Mouse (Mus musculus) Muller cell, postnatal 12 days (primary cell): ENCODE measurements around the gene Gm17651.

Experiments used
- DNase-seq: peaks from one replicate; pipeline ENCODE4 v3.0.0-alpha.2; 2015; ENCODE audit errors: inconsistent ontology term

Gene Gm17651

DNA sequence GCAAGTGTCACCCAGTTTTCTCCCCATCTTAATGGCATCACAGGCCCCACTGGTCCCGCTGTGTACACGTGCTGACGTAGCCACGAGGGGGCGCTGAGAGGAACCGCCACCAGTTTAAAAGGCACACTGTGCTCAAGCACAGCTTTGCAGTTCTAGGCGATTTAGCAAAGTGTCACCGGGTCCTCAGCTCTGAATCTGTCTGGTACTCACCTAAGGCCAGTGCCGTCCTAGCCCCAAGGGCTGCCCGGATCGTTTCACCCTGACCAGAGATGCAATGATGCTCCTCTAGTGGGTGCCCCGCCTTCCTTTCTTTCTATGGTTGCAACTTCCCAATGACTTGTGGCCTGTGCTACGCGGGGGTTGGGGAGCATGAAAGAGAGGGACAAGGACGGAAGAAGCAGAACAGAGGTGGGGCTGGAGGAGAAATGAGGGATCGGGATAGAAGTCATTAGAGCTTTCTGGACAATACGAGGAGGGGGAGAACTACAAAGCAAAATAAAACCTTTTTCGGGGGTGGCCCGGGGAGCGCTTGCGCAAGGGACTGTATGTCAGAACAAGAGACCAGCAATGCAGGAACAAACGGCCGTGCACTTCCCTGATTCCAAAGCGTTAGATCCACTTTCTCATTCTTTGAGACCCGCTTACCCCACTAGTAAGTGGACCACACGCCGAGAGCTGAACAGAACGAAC, 6.3 kb upstream of the Gm17651 start:
- peak; percentile 62 for DNase-seq

GRCm38 (mm10) chr3:97678416-97678815, 3.9 kb upstream of the Gm17651 start:
- DNase-seq = no peak

- no peak for DNase-seq
These were observed 1.6 kb upstream of the Gm17651 start for GRCm38 (mm10) chr3:97676126-97676525.

DNA sequence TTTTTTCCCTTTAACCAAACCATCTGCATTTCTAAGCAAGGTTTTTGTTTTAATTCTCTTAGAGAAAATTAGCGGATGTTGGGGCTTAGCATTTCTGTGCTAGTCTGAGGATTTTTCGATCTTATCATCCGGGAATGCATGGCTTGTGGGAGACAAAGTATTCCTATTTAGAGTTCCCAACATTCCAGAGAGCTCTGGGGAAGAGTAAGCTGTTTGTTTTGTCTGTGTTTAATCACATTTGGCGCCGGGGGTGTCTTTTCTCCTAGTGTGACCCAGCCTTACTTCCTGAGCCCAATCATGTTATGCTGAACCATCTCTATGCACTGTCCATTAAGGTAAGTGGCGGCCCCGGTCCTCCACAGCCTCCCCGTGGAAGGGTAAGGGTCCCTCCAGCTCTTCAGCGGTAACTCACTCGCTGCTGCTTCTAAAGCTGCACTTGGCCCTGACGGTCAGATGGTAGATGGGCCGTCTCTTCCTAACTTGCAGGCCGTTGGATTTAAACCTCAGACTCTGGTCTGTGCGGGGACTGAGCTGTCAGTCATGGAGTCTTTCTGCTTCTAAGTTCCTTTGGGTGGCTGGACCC, 7.3 kb downstream of the Gm17651 start:
- DNase-seq = peak; percentile 70

- no peak for DNase-seq
These were observed 8.3 kb downstream of the Gm17651 start for GRCm38 (mm10) chr3:97666154-97666553.

DNA sequence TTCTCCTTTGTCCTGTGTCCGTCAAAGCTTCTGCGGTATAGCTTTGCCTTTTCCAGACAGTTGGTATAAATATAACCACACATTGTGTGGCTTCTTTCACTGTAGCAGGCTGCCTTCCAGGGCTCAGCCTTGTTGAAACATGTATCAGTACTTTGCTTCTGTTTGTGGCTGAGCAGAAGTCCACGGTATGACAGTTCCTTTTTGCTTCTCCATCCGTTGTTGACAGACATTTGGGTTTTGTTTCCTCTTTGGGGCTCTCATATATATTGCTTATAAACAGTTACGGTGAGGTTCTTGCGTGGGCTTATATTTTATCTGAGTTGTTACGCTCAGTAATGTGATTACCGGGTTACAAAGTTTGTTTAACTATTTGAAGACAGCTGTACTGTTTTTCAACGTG, 9.0 kb downstream of the Gm17651 start:
- DNase-seq = no peak

- DNase-seq = no peak
These were observed 13.3 kb downstream of the Gm17651 start for GRCm38 (mm10) chr3:97661206-97661605.

GRCm38 (mm10) chr3:97659746-97660145, 14.7 kb downstream of the Gm17651 start:
- DNase-seq = peak; percentile 64

DNA sequence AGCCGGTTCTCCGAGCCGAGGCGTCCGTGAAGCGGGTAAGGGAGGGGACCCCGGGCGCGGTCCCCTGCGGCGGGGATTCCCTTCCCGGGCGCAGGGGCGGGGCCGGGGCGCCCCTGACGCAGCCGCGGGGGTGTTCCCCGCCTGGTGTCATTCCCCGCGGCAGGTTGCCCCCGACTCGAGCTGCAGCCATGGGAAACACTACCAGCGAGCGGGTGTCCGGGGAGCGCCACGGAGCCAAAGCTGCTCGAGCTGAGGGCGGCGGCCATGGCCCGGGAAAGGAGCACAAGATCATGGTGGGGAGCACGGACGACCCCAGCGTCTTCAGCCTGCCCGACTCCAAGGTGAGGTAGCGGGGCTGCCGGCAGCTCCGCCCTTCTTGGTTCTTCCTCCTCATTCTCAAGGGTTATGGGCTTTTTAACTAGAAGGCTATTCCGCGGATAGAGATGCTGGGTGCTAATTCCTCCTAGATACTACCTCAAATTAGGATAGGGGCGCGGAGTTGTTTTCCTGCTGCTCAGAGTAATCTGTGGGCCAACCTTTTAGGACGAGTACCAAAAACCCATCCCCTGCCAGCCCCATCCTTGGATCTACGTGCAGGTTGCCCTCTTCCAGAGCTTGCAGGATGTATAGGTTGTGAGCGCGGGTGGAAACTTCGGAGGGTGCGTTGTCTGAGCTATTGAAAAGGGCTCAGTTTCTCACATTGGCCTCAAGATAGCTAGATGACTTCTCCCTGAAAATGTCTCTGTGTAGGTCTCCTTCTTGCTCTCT, 15.9 kb downstream of the Gm17651 start:
- DNase-seq = peak; percentile 88

DNA sequence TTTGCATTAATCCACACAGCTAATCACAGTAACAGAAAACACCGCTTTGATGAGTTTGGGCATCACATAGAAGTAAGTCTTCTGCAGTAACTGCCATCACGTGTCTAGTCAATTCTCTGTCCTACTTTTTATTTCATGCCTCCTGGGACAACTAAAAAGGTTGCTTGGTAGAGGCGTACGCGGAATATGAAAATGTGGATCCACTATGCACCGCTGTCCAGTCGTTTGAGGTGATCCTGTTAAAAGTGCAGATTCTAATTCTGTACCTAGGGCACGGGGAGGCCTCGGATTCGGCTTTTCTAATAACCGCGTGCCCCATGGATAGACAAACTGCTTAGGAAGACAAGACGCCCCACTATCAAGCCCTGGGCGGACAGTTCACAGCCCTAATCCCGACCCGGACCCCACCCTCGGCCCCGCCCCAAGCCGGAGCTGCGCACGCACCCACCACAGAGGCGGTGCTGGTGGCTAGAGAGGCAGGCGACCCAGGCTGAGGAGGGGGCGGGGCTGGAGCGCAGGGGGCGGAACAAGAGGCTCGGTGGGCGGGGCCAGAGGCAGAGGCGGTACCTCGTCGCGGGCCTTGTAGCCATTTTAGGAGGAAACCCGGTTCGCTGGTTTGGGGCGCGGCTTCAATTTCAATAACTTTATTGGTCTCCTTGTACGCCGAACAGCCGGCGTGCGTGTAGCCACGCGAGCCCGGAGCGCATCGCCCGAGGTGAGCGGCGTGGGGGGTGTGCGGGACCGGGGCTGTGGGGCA, 16.7 kb downstream of the Gm17651 start, which contains the start of gene Prkab2:
Gene Prkab2 (plus strand): TSS at position 539 of the 757 bp plus-strand sequence.
- peak; percentile 99 for DNase-seq

DNA sequence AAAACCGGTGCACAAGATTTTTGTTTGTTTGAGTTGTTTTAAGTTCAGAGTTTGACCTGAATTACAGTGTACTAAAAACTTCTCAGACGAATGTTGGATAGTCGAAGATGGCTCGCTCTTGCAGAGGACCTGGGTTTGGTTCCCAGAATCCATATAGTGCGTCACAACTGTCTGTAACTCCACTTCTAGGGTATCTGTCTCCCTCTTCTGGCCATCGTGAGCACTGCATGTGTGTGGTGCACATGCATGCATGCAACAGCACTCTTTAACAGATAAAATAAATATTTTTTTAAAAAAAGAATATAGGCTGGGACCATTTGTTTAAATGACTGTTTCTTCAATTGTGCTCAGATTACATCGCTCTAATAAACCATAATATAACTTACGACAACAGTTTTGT, 19.6 kb downstream of the Gm17651 start:
- no peak for DNase-seq

- DNase-seq = no peak
These were observed 20.7 kb downstream of the Gm17651 start for GRCm38 (mm10) chr3:97653781-97654180.

GRCm38 (mm10) chr3:97651604-97652003, 22.9 kb downstream of the Gm17651 start:
- DNase-seq = no peak

DNA sequence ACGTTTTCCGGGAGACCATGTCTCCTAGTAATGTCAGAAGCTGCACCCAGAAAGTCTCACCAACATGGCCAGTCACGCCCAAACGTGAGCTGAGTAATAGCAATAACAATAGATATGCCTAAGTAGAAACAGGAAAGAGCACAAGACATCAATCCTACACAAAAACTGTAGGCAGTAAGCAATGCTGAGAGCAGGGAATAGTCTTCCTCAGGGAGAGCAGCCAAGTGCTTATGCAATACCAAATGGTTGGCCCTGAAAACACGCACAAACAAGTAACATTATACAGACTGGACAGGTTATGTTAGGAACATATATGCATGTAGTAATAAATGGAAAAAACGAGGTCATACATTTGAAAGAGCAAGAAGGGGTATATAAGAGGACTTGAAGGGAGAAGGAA, 25.0 kb downstream of the Gm17651 start:
- DNase-seq = no peak

- no peak for DNase-seq
These were observed 25.5 kb downstream of the Gm17651 start for GRCm38 (mm10) chr3:97649022-97649421.

DNA sequence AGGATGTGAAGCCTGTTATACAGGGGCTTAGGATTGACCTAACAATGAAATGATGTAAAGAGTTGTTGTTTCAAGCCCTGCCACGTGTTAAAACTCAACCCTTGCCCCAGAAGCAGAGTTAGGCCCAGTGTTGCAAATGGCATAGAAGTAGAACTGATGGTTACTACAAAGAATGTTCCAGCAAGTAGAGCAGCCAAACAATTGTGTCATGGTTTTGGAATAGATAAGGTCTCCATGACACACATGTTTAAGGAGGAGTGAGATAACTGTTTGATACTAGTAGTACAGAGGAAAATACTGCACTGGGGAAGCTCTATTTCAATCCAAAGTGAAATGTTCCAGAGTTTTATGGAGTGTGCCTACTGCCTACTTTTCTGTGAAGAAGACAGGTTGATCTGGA, 26.0 kb downstream of the Gm17651 start:
- DNase-seq = no peak

GRCm38 (mm10) chr3:97642001-97642400, 32.5 kb downstream of the Gm17651 start:
- no peak for DNase-seq

DNA sequence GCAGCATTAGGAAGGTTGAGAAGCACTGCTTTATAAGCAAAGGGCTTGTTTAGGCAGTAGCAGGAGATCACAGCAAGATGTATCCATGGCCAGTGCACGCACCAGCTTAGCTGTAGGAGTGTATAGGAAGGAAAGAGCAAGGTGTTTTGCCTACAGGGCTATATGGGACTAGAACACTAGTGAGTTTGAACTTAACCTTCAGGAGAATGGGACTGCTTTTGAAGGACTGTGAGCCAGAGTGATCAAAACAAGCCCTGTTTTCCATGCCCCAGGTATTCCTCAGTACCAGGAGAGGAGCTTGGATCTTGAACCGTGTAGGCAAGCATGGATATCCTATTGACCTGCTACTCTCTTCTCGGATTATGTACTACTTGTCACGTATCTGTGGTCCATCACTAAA, 33.1 kb downstream of the Gm17651 start:
- DNase-seq = no peak

DNA sequence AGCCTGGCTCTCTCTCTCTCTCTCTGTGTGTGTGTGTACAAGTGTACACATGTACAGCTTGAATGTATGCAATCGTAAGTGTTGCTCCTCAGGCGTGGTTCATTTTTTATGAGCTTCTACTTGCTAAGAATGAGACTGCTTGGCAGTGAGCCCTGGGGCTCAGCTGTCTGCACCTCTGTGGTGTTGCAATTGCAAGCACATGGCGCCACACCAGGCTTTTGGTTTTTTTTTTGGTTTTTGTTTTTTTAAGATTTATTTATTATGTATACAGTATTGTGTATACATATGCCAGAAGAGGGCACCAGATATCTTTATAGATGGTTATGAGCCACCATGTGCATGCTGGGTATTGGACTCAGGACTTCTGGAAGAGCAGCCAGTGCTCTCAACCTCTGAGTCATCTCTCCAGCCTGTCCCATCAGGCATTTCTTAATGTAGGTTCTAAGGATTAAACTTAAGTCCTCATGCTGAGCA, 40.2 kb downstream of the Gm17651 start:
- peak; percentile 30 for DNase-seq

DNA sequence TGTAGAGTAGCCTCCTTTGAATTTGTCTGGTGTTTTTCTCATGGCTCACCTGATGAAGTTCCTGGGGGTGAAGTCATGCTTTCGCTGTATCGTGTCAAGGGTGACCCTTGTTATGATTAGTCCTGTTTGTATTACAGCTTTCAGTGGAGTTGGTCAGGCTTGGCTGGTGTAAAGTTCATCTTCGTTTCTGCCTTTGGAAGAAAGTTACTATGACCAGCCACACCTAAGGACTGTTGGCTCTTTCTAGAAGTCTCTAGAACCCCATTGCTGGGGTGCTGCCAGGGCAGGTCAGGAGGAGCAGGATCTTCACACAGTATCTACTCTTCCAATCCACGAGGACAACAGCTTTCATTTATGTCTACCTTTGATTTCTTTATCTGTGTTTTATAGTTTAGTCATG, 41.0 kb downstream of the Gm17651 start:
- no peak for DNase-seq

GRCm38 (mm10) chr3:97631258-97631860, 43.1 kb downstream of the Gm17651 start:
- no peak for DNase-seq

GRCm38 (mm10) chr3:97630746-97631145, 43.7 kb downstream of the Gm17651 start:
- no peak for DNase-seq
